Mouse (Mus musculus): Measurements from ENCODE around the gene Fermt1.

- TF ChIP-seq CTCF (IDR thresholded peaks at IDR 0.05; ENCODE audit: extremely low read depth, insufficient read length, insufficient replicate concordance, low read depth, low read length) (peak; percentile 62; the same call in 1 of the 2 replicates), POLR2A (IDR thresholded peaks at IDR 0.05; ENCODE audit: low read depth, low read length) (no peak)
These were observed 6.5 kb upstream of the Fermt1 start for GRCm38 (mm10) chr2:132952197-132952596.

All from small intestine, adult 2 months (tissue).